Mouse (Mus musculus) heart, postnatal 25 days (tissue): Measurements from ENCODE around the gene Pde4b. TPM values are rescaled to one million over a fixed set of nuclear protein-coding genes. Genes with fewer than 3 reads are reported as not detected.

ENCODE experiments used
- DNase-seq: peaks from one replicate; pipeline ENCODE4 v3.0.0; 2022; ENCODE audit warnings: low spot score
- intact Hi-C: fragments of 180-260 bp; cut with DNase I; formaldehyde crosslinking; loops from one replicate; pipeline ENCODE4 v1.15.1; 2025
- total RNA-seq, 2 experiments: library from RNA; stranded (reverse); gene quantifications; 2 replicates each; pipeline ENCODE4 v1.2.3; 2021

Pde4b gene
- total RNA-seq, 2 experiments from 2014 or later: 24.3 to 34.2 TPM

DNA sequence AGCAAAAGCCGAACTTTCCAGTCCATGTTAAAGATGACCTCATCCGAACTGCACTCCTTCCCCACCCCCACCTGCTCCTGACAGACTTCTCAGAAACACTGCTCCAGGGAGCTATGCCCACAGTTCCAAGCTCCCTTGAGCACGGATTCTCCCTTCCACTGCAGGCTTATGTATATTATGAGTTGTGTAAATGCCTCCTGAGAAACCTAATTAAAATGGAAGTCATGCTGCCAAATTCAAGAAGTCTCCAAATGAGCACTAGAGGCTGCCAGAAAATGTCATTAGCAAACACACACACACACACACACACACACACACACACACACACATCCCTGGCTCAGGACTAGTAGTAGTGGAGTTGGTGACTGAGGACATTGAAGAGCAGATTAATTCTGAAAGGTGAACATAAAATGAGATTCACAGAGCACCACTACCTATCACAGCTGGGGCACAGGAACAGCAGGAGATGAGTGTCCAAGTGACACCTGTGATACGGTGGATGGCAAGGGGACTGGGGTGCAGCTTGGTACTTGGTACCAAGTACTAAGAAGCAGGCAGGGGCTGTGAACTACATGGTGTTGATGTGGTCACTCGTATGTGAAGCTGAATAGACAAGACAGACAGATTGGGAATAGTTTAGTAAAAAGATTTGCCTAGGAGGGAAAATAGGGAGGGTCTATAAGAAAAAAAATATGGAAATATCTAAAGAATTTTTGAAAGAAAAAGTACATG is 533.0 kb downstream of the Pde4b start:
- intact Hi-C loops: no loop called here
- DNase-seq: no peak

DNA sequence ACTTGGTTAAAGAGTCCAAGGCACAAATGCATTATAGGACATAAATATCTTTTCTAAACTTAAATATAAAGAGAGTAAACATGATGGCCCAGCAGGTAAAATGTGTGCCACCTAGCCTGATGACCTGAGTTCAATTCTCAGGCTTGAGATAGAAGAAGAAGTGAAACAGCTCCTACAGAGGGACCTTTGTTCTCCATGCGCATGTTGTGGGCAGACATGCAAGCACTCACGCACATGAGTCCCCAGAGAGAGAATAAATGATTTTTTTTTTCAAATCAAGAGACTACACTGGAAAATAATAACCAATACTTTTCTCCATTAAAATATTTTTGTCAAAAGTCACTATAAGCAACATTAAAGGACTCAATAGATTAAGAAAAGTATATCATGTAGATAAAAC is 533.8 kb downstream of the Pde4b start:
- DNase-seq: no peak
- intact Hi-C loops: no loop called here

- intact Hi-C loops: no loop called here
- no peak for DNase-seq
Observed at GRCm38 (mm10) chr4:102622977-102623376, 535.6 kb downstream of the Pde4b start.

DNA sequence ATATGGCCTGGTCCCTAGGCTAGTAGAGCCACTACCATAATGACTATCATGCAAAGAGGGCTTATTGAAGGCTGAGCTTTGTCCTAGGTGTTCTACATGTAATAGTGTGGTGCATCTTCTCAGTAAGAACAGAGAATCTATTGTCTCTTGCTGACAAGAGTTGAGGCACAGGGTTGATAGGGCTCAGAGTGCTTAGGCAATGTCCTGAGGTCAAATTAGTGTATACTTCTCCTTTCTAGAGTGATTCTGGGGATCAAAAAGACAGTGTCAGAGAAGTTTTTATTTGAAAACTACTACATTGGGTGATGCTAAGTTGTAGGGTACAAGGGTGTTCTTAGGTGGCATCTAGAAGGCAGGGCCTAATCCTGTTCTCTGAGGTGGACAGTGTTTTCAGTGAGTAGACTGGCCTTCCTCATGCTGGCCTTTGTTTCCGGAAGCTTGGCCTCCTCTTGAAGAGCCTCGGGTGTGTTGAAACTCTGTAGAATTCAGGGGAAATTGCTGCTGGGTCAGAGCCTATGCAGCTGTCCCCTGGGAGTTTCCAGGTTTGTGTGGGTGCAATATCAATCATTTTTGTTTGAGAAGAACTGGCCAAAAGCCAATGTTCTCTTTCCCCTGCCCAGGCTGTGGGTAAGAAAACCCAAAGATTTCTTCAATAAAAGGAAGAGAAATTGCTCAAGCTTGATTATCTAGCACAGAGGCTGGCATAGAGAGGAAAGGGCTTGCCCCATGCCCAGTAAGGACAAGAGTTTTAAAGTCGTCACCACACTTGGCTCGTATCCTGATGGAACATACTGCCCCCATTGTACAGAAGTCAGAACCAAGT is 536.7 kb downstream of the Pde4b start:
- DNase-seq: no peak
- intact Hi-C loops: no loop called here

GRCm38 (mm10) chr4:102624937-102625336 is 537.6 kb downstream of the Pde4b start:
- intact Hi-C loops: no loop called here
- DNase-seq: no peak

DNA sequence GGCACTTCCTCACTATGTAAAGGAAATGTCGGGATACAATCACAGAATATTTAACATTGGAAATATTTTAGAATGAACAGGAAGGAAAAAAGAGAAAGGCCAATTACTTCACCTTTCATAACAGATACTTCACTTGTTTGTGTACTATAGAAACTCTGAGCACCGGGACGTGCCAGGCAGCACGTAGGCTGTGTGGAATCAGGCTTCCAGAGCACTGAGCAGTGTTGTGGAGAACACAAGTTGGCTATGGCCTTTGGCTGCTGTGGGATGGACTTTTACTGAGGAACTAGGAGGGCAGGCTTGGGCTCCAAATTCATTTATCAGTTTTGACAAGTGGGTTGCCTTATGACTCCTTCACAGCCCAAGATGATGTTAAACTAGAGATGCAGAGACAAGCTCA is 540.5 kb downstream of the Pde4b start:
- intact Hi-C loops: loop anchor here (2.0 kb wide), 1 partner anchor 15 kb away; no protein-coding TSS in a partner anchor
- no peak for DNase-seq

- DNase-seq: no peak
- intact Hi-C loops: loop anchor here (5.0 kb wide), 1 partner anchor 52 kb away; no protein-coding TSS in a partner anchor
Observed at GRCm38 (mm10) chr4:102629621-102630020, 542.3 kb downstream of the Pde4b start.

- no peak for DNase-seq
Observed at GRCm38 (mm10) chr4:102630261-102630660, 542.9 kb downstream of the Pde4b start.

DNA sequence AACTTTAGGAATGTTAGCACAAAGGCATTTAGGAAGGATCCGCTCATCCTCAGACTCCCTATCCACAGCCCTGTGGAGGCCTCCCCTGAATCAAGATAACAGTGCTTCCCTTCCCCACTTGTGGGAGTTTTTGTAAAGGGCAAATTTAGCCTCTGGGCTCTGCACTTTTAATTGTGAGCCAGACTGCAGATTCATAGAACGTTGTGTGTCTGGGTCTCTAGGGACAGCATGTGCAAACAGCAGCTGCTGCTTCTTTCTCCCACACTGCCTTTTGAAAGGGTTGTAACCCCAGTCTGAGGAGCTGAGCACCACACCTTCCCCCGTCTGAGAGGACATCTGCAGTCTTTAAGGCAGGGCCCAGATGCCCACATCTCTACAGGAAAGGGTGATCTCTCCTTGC is 544.3 kb downstream of the Pde4b start:
- intact Hi-C loops: loop anchor here (5.0 kb wide), 1 partner anchor 54 kb away; no protein-coding TSS in a partner anchor
- no peak for DNase-seq

More at GRCm38 (mm10) chr4:102630261-102630660, 542.9 kb downstream of the Pde4b start:
- intact Hi-C loops: loop anchor here (5.0 kb wide), 1 partner anchor 53 kb away; no protein-coding TSS in a partner anchor

- intact Hi-C loops: loop anchor here (5.0 kb wide), 1 partner anchor 56 kb away; no protein-coding TSS in a partner anchor
- DNase-seq: no peak
Observed at GRCm38 (mm10) chr4:102633241-102633640, 545.9 kb downstream of the Pde4b start.

- no peak for DNase-seq
- intact Hi-C loops: no loop called here
Observed at GRCm38 (mm10) chr4:102635258-102635657, 547.9 kb downstream of the Pde4b start.

GRCm38 (mm10) chr4:102635944-102636343 is 548.6 kb downstream of the Pde4b start:
- no peak for DNase-seq
- intact Hi-C loops: no loop called here

DNA sequence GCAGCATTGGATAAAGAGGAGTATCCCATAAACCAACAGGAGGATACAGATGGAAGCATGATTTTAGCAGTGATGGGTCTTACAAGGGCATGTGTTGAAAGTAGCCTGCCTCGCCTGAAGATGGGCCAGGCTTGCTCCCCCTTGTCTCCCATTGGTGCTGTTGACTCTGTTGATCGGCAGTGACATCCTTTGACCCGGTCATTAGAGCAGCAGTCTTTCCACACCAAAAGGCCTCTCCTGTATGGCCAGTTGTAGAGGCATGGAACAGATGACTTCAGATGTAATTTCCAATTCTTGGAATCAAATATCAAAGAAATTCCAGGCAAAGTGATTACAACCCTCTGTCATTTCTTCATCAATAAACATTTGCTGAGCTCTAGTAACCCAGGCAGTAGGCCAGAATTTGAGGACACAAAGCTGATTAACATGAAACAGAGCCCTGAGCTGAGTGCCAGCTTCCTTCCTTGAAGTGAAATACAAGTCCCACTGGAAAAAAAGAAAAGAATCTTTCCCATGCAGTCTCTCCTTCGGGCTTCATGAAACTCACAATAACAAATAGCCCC is 550.1 kb downstream of the Pde4b start:
- intact Hi-C loops: no loop called here
- DNase-seq: no peak

DNA sequence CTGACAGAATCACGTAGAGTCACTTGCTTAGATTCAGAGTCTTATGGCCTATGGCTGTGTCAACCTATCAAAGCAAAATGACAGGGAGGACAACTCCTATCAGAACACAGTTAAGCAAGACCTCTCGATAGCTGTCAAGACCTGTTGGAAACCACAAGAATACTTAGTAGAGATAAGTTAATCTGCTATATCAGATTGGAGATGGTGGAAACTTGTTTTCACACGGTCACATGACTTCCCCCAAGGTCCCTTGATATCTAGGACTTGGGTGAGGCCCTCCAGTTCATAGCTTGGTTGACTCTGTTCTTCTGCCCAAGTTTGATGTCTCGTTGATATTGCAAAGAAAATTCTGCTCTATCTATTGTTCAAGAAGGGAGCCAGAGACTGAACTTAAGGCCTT is 553.6 kb downstream of the Pde4b start:
- intact Hi-C loops: no loop called here
- DNase-seq: no peak

- intact Hi-C loops: no loop called here
- no peak for DNase-seq
Observed at GRCm38 (mm10) chr4:102644062-102644461, 556.7 kb downstream of the Pde4b start.

DNA sequence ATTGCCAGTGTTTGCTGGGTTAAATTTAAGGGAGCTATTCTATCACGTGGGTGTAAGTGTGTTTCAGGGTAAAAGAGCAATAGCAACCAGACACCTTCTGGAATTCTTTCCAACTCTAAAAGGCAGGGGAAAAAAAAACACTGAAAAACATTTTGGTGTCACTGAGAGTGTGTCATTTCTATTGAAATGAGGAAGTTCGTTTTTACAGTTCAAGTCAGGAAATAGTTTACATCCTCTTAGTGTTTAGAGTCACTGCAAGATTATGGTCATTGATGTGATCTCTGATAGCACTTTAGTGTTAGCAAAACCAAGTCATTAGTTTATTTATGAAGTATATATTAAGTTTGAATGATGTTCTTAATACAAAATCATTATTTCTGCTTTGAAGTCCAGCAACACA is 559.7 kb downstream of the Pde4b start:
- no peak for DNase-seq
- intact Hi-C loops: no loop called here

DNA sequence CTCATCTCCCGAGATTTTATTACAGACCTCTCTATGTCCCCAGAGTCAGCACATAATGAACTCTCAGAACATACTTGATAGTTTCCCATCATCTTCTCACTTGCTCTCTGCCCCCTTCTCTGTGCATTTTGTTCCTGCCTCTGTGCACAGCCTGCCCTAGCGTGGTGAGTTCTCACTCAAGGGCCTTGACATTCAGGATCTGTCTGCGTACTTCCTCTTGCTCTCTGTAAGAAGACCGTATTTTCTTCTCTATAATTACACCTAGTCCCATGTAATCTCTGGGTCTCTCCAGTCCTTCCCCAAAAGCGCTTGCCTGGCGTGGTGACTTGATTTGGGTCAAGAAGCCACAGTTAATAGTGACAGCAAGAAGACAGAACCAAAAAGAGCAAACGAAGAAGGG is 568.0 kb downstream of the Pde4b start:
- intact Hi-C loops: loop anchor here (2.0 kb wide), 1 partner anchor 85 kb away; no protein-coding TSS in a partner anchor
- no peak for DNase-seq

DNA sequence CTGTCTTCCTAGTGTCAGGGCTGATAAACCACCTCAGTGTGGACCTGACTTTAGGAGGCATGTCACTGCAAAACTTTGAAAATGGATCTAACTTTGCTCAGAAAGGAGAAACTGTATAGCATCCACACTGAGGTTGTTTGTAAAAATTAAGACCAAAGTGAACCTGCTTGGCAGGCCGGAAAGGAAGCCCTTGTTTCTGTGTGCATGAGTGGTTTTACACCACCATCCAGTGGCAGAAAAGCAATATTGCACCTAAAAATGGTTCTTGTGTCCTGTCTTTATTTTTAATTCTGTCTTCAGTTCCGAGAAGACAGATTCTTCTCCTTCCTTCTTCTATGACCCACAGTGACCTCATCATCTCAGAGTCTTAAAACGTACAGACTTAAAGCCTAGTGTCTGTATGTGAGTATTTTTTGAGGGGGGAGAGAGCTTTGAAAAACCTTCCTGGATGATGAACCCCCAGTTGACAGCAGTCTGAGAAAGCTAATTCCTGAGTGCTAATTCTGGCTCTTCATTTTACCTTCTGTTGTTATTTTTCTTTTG is 569.2 kb downstream of the Pde4b start:
- intact Hi-C loops: loop anchor here (1.0 to 2.0 kb wide), 2 partner anchors 163 to 430 kb away; no protein-coding TSS in a partner anchor
- no peak for DNase-seq
